Mouse (Mus musculus) hindbrain, embryonic 11.5 days (tissue): ENCODE data around the gene 4921504E06Rik. TPM values are rescaled to one million over a fixed set of nuclear protein-coding genes. Genes with fewer than 3 reads are reported as not detected.

Source experiments
- ATAC-seq: fragments of 200-750 bp; cut with Nextera tagmentation; 2 replicates; pipeline ENCODE4 v1.8.0; 2017; ENCODE audit warnings: mild to moderate bottlenecking, moderate TSS enrichment, moderate library complexity; ENCODE audit not compliant: low FRiP score
- DNase-seq: peaks from one replicate; pipeline ENCODE4 v3.0.0-alpha.2; 2015; ENCODE audit warnings: low spot score
- H3K27ac ChIP-seq: fragments of 300-500 bp; sonication (generic); 2 replicates; pipeline ENCODE4 v1.5.1; 2014; ENCODE audit warnings: mild to moderate bottlenecking, low read depth, low read length
- H3K27me3 ChIP-seq: fragments of 300-500 bp; sonication (generic); 2 replicates; pipeline ENCODE4 v1.6.1; 2014; ENCODE audit warnings: mild to moderate bottlenecking, low read length, moderate library complexity, mixed read lengths; ENCODE audit not compliant: control insufficient read depth, insufficient read depth
- H3K36me3 ChIP-seq: fragments of 300-500 bp; sonication (generic); 2 replicates; pipeline ENCODE4 v1.6.1; 2014; ENCODE audit warnings: mild to moderate bottlenecking, low read length, moderate library complexity, mixed read lengths; ENCODE audit not compliant: control insufficient read depth, insufficient read depth
- H3K4me1 ChIP-seq: fragments of 300-500 bp; sonication (generic); replicated peaks from 2 replicates; pipeline ENCODE4 v1.6.1; 2014; ENCODE audit warnings: low read length, mixed read lengths; ENCODE audit not compliant: control insufficient read depth, insufficient read depth
- H3K4me2 ChIP-seq: fragments of 300-500 bp; sonication (generic); replicated peaks from 2 replicates; pipeline ENCODE4 v1.6.1; 2014; ENCODE audit warnings: mild to moderate bottlenecking, low read depth, low read length
- H3K4me3 ChIP-seq: fragments of 300-500 bp; sonication (generic); 2 replicates; pipeline ENCODE4 v1.5.1; 2014; ENCODE audit warnings: low read depth, low read length
- H3K9ac ChIP-seq: fragments of 300-500 bp; sonication (generic); 2 replicates; pipeline ENCODE4 v1.6.1; 2014; ENCODE audit warnings: low read depth, low read length
- H3K9me3 ChIP-seq: fragments of 300-500 bp; sonication (generic); 2 replicates; pipeline ENCODE4 v1.6.1; 2016; ENCODE audit warnings: low read length; ENCODE audit not compliant: control insufficient read depth
- WGBS: fragments of 180-500 bp; shearing (Covaris S2); extraction: QIAGEN DNeasy Blood & Tissue Kit; methylation state at CpG from one replicate; pipeline ENCODE4 v1.1.7; 2014; 5-methylcytosine and 5-hydroxymethylcytosine counted together
- polyA plus RNA-seq: library from polyadenylated mRNA; unstranded; fragments of >200 nt; fragmentation: Nextera tagmentation; extraction: Ambion mirVana; gene quantifications from 2 replicates; pipeline ENCODE4 v1.2.1, GENCODE M21; 2014

Gene 4921504E06Rik
- polyA plus RNA-seq, 1 experiment from 2014 or later, result 0.36 TPM

GRCm38 (mm10) chr2:19419686-19420345, 133.9 kb downstream of the 4921504E06Rik start:
- Histone ChIP-seq H3K9ac (no peak overlapping the region), H3K27me3 (peaks cover 4% of the 10 kb centered on the region; the same call in 1 of the 2 replicates), H3K4me1 (peaks cover 2% of the 10 kb centered on the region; the same call in 1 of the 2 replicates), H3K4me3 (no peak overlapping the region), H3K4me2 (no peak overlapping the region), H3K27ac (no peak overlapping the region), H3K36me3 (no peaks in the 10 kb centered on the region), H3K9me3 (no peaks in the 10 kb centered on the region)
- 76% methylated on average over 1 of the region's 1 CpGs for WGBS
- DNase-seq, result no peak
- peak; percentile 22; the same call in 1 of the 2 replicates for ATAC-seq

DNA sequence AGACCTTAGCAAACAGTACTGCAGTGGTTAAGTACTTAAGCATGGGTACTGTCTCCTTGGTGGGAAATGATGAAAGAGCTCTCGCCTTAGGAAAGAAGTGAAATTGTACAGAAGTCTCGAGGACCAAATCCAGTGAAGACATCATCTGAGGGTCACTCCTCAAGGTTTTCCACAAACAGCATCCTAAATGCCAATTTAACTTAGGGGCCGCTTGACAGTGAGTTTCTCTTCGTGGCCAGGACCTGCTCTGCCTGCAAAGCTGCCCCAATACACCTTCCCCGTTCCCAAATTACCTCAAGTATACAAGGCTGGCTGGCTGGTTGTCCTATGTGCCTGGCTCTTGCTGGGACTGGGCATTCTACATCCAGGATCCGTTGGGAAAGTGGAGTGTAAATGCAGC, 137.6 kb downstream of the 4921504E06Rik start:
- ATAC-seq (no peak), DNase-seq (no peak)
- no peaks in the 10 kb centered on the region for H3K36me3 ChIP-seq
- no peak overlapping the region for H3K9ac ChIP-seq
- H3K27ac ChIP-seq, result no peak overlapping the region
- H3K4me2 ChIP-seq, result no peak overlapping the region
- no peaks in the 10 kb centered on the region; the same call in 1 of the 2 replicates for H3K27me3 ChIP-seq
- 68% methylated on average over 6 of the region's 6 CpGs for WGBS
- 0 out of 2 replicates have a peak, but pooled peaks cover 2% of the 10 kb centered on the region for H3K4me1 ChIP-seq
- no peaks in the 10 kb centered on the region for H3K9me3 ChIP-seq
- no peak overlapping the region for H3K4me3 ChIP-seq

- no peak overlapping the region for H3K27ac ChIP-seq
These were observed 138.6 kb downstream of the 4921504E06Rik start for GRCm38 (mm10) chr2:19415063-19415521.

GRCm38 (mm10) chr2:19414222-19414965, 139.3 kb downstream of the 4921504E06Rik start:
- 20% methylated on average over 19 of the region's 19 CpGs for WGBS
- Histone ChIP-seq H3K9ac (peak overlapping the region; percentile 32; the same call in 1 of the 2 replicates), H3K27me3 (no peaks in the 10 kb centered on the region; the same call in 1 of the 2 replicates), H3K4me3 (peak overlapping the region; percentile 12; the same call in 1 of the 2 replicates), H3K27ac (no peak overlapping the region), H3K36me3 (no peaks in the 10 kb centered on the region), H3K4me2 (peak overlapping the region; percentile 15), H3K9me3 (no peaks in the 10 kb centered on the region), H3K4me1 (no peaks in the 10 kb centered on the region)
- peak; percentile 73 for ATAC-seq
- DNase-seq, result peak; percentile 87

More at GRCm38 (mm10) chr2:19415063-19415521, 138.6 kb downstream of the 4921504E06Rik start:
- Histone ChIP-seq H3K4me2 (peak overlapping the region; percentile 15), H3K4me3 (no peak overlapping the region; the same call in 1 of the 2 replicates), H3K9ac (peak overlapping the region; percentile 32; the same call in 1 of the 2 replicates), H3K4me1 (0 out of 2 replicates have a peak, but pooled peaks cover 2% of the 10 kb centered on the region), H3K27me3 (no peaks in the 10 kb centered on the region; the same call in 1 of the 2 replicates), H3K9me3 (no peaks in the 10 kb centered on the region), H3K36me3 (no peaks in the 10 kb centered on the region)
- WGBS, result 3% methylated on average over 6 of the region's 6 CpGs
- DNase-seq, result peak; percentile 86
- peak; percentile 66 for ATAC-seq

Other genes with a start within 250 kb of the 4921504E06Rik start
- gene Msrb2, start 182.5 kb downstream of the 4921504E06Rik start, polyA plus RNA-seq, result 13.6 and 14.8 TPM in 2 replicates
- gene Ptf1a, start 108.3 kb downstream of the 4921504E06Rik start, polyA plus RNA-seq, result 15.5 and 18.0 TPM in 2 replicates
- 1.3 and 1.4 TPM in 2 replicates for gene Otud1, start 103.8 kb upstream of the 4921504E06Rik start, polyA plus RNA-seq